Mouse (Mus musculus) C2C12 (cell line): Measurements from ENCODE around the gene Dio3.

Experiments
- CTCF ChIP-seq: IDR thresholded peaks from one replicate; pipeline ENCODE4 v1.5.1; 2011; ENCODE audit not compliant: control insufficient read depth, insufficient read depth, insufficient read length
- MAX ChIP-seq: IDR thresholded peaks from one replicate; pipeline ENCODE4 v1.6.1; 2011; ENCODE audit warnings: mild to moderate bottlenecking, control low read depth

DNA sequence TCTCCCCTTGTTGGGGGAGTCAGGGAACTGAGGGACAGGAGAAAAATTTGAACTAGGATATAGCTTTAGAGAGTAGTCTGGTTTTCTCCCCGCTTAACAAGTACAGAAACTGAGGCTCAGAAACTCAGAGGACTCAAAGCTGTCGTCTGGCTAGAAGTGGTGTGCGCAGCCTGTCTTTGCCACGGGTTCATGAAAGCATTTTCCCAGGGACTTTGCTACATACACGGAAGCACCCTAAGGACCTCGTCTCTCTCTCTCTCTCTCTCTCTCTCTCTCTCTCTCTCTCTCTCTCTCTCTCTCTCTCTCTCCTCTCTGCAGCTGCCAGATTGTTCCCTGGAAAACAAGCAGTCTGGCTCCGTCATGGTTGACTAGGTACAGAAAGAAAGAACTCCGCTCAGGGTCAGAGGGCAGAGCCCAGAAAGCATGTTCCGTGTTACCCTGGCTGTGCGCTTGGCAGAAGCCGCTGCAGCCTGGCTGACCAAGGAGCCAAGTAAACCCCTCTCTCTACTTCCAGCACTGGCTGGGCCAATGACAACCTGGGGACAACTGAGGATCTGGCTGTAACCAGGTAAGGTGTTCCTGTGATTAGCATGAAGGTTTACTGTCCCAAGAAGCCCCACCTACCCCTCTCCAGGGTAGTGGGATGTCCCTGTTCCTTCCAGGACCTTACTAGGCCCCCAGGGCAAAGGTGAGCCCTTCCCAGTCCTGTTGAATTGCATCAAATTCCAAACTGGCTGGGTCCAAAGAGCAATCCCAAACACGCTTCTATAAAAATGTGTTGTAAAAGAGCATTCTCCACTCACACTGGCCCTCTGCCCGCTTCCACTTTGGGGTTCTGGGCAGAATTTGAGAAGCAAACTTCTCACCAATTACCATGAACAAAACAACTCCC is 46.9 kb upstream of the Dio3 start:
- TF ChIP-seq MAX (no peak), CTCF (no peak)
